Mouse (Mus musculus) liver, adult 2 months (tissue): ENCODE measurements at regions not wholly inside any gene's neighbourhood (a gene's known extent, or its start where the extent isn't known, plus 50 kb on each side); places are given as distances from the start of the nearest gene placed in this dataset.

Experiments
- DNase-seq: peaks from one replicate; pipeline ENCODE4 v3.0.0-alpha.2; 2011; ENCODE audit warnings: low read depth, low spot score; ENCODE audit errors: extremely low read depth
- H3K27ac ChIP-seq: fragments of 200-500 bp; replicated peaks from 2 replicates; pipeline ENCODE4 v1.5.1; 2012; ENCODE audit warnings: low read depth, mild to moderate bottlenecking, control low read depth, inconsistent platforms, low read length; ENCODE audit not compliant: insufficient read depth
- H3K27me3 ChIP-seq: fragments of 200-500 bp; 2 replicates; pipeline ENCODE4 v1.6.1; 2012; ENCODE audit warnings: mild to moderate bottlenecking, moderate library complexity, low read length, inconsistent platforms; ENCODE audit not compliant: control insufficient read depth, insufficient read depth
- H3K36me3 ChIP-seq: fragments of 200-500 bp; 2 replicates; pipeline ENCODE4 v1.6.1; 2012; ENCODE audit warnings: low read length, inconsistent platforms; ENCODE audit not compliant: control insufficient read depth, insufficient read depth
- H3K4me1 ChIP-seq: fragments of 200-500 bp; 2 replicates; pipeline ENCODE4 v1.6.1; 2011; ENCODE audit warnings: low read length; ENCODE audit not compliant: control insufficient read depth, insufficient read depth
- H3K4me3 ChIP-seq: fragments of 200-500 bp; 2 replicates; pipeline ENCODE4 v1.5.1; 2011; ENCODE audit warnings: low read depth, mild to moderate bottlenecking, control low read depth, low read length, moderate library complexity; ENCODE audit not compliant: insufficient read depth
- H3K79me2 ChIP-seq: fragments of 200-500 bp; 2 replicates; pipeline ENCODE4 v1.6.1; 2012; ENCODE audit warnings: inconsistent platforms, mild to moderate bottlenecking, low read length, moderate library complexity; ENCODE audit not compliant: control insufficient read depth, insufficient read depth
- H3K9ac ChIP-seq: fragments of 200-500 bp; 2 replicates; pipeline ENCODE4 v1.6.1; 2012; ENCODE audit warnings: low read depth, mild to moderate bottlenecking, control low read depth, inconsistent platforms, low read length
- CTCF ChIP-seq: fragments of 200-500 bp; IDR thresholded peaks from 2 replicates; pipeline ENCODE4 v1.5.1; 2011; ENCODE audit warnings: low read depth, low read length, control low read depth
- POLR2A ChIP-seq: fragments of 200-500 bp; IDR thresholded peaks from 2 replicates; pipeline ENCODE4 v1.6.1; 2011; ENCODE audit warnings: low read length, control low read depth; ENCODE audit not compliant: insufficient read depth; ENCODE audit errors: extremely low read depth
- WGBS: fragments of 180-500 bp; shearing (Covaris S2); methylation state at CpG from one replicate; pipeline ENCODE4 v1.1.7; 2018; 5-methylcytosine and 5-hydroxymethylcytosine counted together

GRCm38 (mm10) chr3:155485487-155485886, 392.3 kb downstream of the Lrriq3 start:
- Histone ChIP-seq H3K27me3 (no peaks in the 10 kb centered on the region), H3K4me3 (no peak overlapping the region), H3K9ac (no peak overlapping the region), H3K36me3 (no peaks in the 10 kb centered on the region), H3K4me1 (no peaks in the 10 kb centered on the region), H3K79me2 (no peaks in the 10 kb centered on the region), H3K27ac (no peak overlapping the region)
- WGBS, result 76% methylated on average over 2 of the region's 2 CpGs
- no peak for DNase-seq
- no peak for TF ChIP-seq POLR2A
- no peak for TF ChIP-seq CTCF

GRCm38 (mm10) chr3:155487877-155488537, 394.8 kb downstream of the Lrriq3 start:
- 73% methylated on average over 8 of the region's 8 CpGs for WGBS
- no peak overlapping the region for H3K27ac ChIP-seq
- DNase-seq, result no peak

GRCm38 (mm10) chr3:155490670-155491069, 397.4 kb downstream of the Lrriq3 start:
- H3K9ac ChIP-seq, result no peak overlapping the region
- 56% methylated on average over 1 of the region's 1 CpGs for WGBS
- no peak for TF ChIP-seq CTCF
- no peak for TF ChIP-seq POLR2A
- H3K4me3 ChIP-seq, result no peak overlapping the region
- no peaks in the 10 kb centered on the region for H3K79me2 ChIP-seq
- H3K4me1 ChIP-seq, result no peaks in the 10 kb centered on the region
- DNase-seq, result no peak
- no peaks in the 10 kb centered on the region for H3K27me3 ChIP-seq
- no peaks in the 10 kb centered on the region for H3K36me3 ChIP-seq
- H3K27ac ChIP-seq, result no peak overlapping the region

More at GRCm38 (mm10) chr3:155487877-155488537, 394.8 kb downstream of the Lrriq3 start:
- H3K27me3 ChIP-seq, result no peaks in the 10 kb centered on the region
- H3K4me1 ChIP-seq, result no peaks in the 10 kb centered on the region
- TF ChIP-seq POLR2A, result no peak
- no peak for TF ChIP-seq CTCF
- no peaks in the 10 kb centered on the region for H3K79me2 ChIP-seq
- no peaks in the 10 kb centered on the region for H3K36me3 ChIP-seq
- H3K4me3 ChIP-seq, result no peak overlapping the region
- H3K9ac ChIP-seq, result no peak overlapping the region

- Histone ChIP-seq H3K27me3 (no peaks in the 10 kb centered on the region), H3K4me1 (no peaks in the 10 kb centered on the region), H3K27ac (no peak overlapping the region), H3K9ac (no peak overlapping the region), H3K4me3 (no peak overlapping the region), H3K79me2 (no peaks in the 10 kb centered on the region), H3K36me3 (no peaks in the 10 kb centered on the region)
- DNase-seq, result no peak
- WGBS, result 97% methylated on average over 1 of the region's 1 CpGs
- TF ChIP-seq CTCF (no peak), POLR2A (no peak)
These were observed 417.1 kb downstream of the Lrriq3 start for GRCm38 (mm10) chr3:155510161-155510857.

DNA sequence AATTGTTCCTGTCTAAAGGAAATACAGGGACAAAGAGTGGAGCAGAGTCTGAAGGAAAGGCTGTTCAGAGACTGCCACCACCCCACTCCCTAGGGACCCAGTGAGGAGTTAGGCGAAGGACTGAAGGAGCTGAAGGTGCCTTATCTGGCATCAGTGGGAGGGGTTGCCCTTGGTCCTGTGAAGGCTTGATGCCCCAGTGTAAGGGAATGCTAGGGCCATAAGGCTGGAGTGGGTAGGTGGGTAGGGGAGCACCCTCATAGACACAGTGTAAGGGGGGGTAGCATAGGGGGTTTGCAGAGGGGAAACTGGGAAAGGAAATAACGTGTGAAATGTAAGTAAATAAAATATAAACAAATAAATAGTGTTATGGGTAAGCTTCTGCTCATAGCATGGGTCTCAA, 420.7 kb downstream of the Lrriq3 start:
- 70% methylated on average over 2 of the region's 2 CpGs for WGBS
- H3K27me3 ChIP-seq, result no peaks in the 10 kb centered on the region
- no peak overlapping the region for H3K27ac ChIP-seq
- no peak for TF ChIP-seq POLR2A
- no peak for TF ChIP-seq CTCF
- H3K79me2 ChIP-seq, result no peaks in the 10 kb centered on the region
- H3K9ac ChIP-seq, result no peak overlapping the region
- DNase-seq, result no peak
- no peaks in the 10 kb centered on the region for H3K36me3 ChIP-seq
- H3K4me3 ChIP-seq, result no peak overlapping the region
- H3K4me1 ChIP-seq, result no peaks in the 10 kb centered on the region

DNA sequence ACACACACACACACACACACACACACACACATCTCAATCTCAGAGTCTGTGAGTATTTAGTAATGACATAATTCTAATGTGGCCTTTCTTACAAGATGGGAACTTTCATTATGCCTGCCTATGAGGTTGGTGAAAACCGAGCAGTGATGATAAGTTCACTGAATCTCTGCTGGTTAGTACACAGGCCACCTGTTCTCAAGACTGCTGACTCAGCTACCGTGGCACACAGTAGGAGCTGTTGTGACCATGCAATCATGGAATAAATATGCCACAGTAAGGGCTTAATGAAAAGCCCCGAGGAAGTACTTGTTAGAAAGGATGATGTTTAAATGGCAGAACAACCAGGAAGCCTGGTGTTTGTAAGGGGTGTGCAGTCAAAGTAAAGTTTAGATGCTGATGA, 436.1 kb downstream of the Lrriq3 start:
- H3K27me3 ChIP-seq, result no peaks in the 10 kb centered on the region
- WGBS, result 61% methylated on average over 3 of the region's 3 CpGs
- no peak overlapping the region for H3K4me3 ChIP-seq

More for the DNA sequence above, 436.1 kb downstream of the Lrriq3 start:
- Histone ChIP-seq H3K36me3 (no peaks in the 10 kb centered on the region), H3K79me2 (no peaks in the 10 kb centered on the region), H3K27ac (no peak overlapping the region), H3K9ac (no peak overlapping the region), H3K4me1 (no peaks in the 10 kb centered on the region)
- no peak for DNase-seq
- TF ChIP-seq CTCF (no peak), POLR2A (no peak)
